8 mouse cellular contexts compared by ENCODE assay signal in the genomic region with DNA sequence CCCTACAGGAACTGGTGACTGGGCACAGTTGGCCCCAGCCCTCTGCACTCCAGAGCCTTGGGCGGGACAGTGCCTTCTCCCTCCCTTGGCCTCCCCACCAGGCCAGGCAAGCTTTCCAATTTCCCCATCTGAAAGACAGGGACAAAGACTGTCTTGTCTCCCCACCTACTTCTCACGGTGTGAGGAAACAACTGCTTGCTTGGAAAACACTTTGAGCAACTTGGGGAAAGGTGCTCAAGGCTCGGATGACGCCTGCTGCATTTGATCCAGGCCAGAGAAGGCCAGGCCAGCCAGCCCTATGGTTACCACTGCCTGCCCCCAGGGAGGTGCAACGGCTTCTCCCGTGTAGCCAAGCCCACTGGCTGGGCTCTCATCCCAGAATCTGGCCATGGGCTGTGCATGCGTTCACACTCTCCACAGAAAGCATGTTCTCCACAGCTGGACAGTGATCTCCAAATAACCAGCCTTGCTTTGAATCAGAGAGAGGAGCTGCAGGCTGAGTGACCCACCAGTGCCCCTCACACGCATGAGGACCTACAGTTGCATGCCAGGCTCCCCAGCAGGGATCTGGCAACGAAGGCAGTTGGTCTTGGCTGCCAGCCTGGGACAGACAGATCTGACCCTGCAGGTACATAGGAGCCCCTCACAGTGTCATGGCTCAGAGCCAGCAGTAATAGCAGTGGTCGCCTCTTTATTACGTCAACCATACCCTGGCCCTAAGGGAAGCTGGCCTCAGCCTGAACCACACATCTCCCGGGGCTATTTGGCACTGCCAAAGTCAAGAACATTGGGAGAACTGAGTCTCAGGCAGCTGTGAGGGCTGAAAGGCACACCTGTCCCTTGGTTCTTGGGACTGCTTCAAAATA. TPM values are rescaled to one million over a fixed set of nuclear protein-coding genes. Genes with fewer than 3 reads are reported as not detected.
DNase-seq lines count a peak whose midpoint lies in the region; ATAC-seq and TF ChIP-seq lines count a peak whose summit lies in the region.

No protein-coding gene starts in this region.

- H3K4me1 ChIP-seq in forebrain, embryonic 13.5 days = peaks cover 14% of the 10 kb centered on the region
- peaks cover 14% of the 10 kb centered on the region for H3K4me1 ChIP-seq in forebrain, embryonic 12.5 days
- H3K4me1 ChIP-seq in kidney, adult 2 months (ENCODE audit: control insufficient read depth, insufficient read depth, low read length) = peaks cover 48% of the 10 kb centered on the region

- no peak overlapping the region for H3K4me2 ChIP-seq in forebrain, embryonic 13.5 days
- H3K4me2 ChIP-seq in forebrain, embryonic 12.5 days = no peak overlapping the region

- no peaks in the 10 kb centered on the region for H3K27me3 ChIP-seq in forebrain, embryonic 13.5 days
- H3K27me3 ChIP-seq in forebrain, embryonic 12.5 days = no peaks in the 10 kb centered on the region
- no peaks in the 10 kb centered on the region for H3K27me3 ChIP-seq in kidney, adult 2 months (replicated peaks; ENCODE audit: control insufficient read depth, insufficient read depth, low read length)

- H3K4me3 ChIP-seq in forebrain, embryonic 13.5 days = no peak overlapping the region
- H3K4me3 ChIP-seq in forebrain, embryonic 12.5 days (replicated peaks) = no peak overlapping the region
- no peak overlapping the region for H3K4me3 ChIP-seq in gastrocnemius, adult 2 months
- no peak overlapping the region for H3K4me3 ChIP-seq in kidney, adult 2 months (ENCODE audit: insufficient read depth, low read depth, low read length)

- 45% methylated on average over 12 of the region's 12 CpGs for WGBS in forebrain, embryonic 13.5 days
- 63% methylated on average over 12 of the region's 12 CpGs for WGBS in forebrain, embryonic 12.5 days
- WGBS in kidney, adult 2 months = 36% methylated on average over 12 of the region's 12 CpGs

- no peak overlapping the region for H3K27ac ChIP-seq in forebrain, embryonic 13.5 days
- no peak overlapping the region for H3K27ac ChIP-seq in forebrain, embryonic 12.5 days
- H3K27ac ChIP-seq in gastrocnemius, adult 2 months = peak overlapping the region; percentile 82
- peak overlapping the region; percentile 11 for H3K27ac ChIP-seq in kidney, adult 2 months (ENCODE audit: insufficient read depth, low read depth, low read length)

- intact Hi-C loops in gastrocnemius, adult 2 months (cut with DNase I) = loop anchor here (2.0 kb wide), 1 partner anchor 31 kb away; no protein-coding TSS in a partner anchor
- intact Hi-C loops in left cerebral cortex, postnatal 36 days (cut with DNase I) = no loop called here

- ATAC-seq in forebrain, embryonic 13.5 days = peak; percentile 36; the same call in 1 of the 2 replicates
- no peak for ATAC-seq in forebrain, embryonic 12.5 days (ENCODE audit: low FRiP score)
- ATAC-seq in frontal cortex, adult (ENCODE audit: low TSS enrichment) = no peak

- no peak for TF ChIP-seq POLR2A in kidney, adult 2 months (IDR thresholded peaks at IDR 0.05; ENCODE audit: low read depth, low read length)

- DNase-seq in adrenal gland, postnatal 25 days = peak; percentile 45
- DNase-seq in gastrocnemius, adult 2 months = peak; percentile 90
- peak; percentile 76 for DNase-seq in kidney, adult 2 months
- peak; percentile 81 for DNase-seq in skeletal muscle tissue, adult 2 months (ENCODE audit: low read depth, low spot score)
- no peak for DNase-seq in left cerebral cortex, postnatal 36 days (ENCODE audit: low spot score in 2 of 2)

- no peaks in the 10 kb centered on the region for H3K36me3 ChIP-seq in forebrain, embryonic 13.5 days (ENCODE audit: poor library complexity, severe bottlenecking)
- no peaks in the 10 kb centered on the region for H3K36me3 ChIP-seq in forebrain, embryonic 12.5 days (replicated peaks)
- no peaks in the 10 kb centered on the region for H3K36me3 ChIP-seq in kidney, adult 2 months (ENCODE audit: control insufficient read depth, insufficient read depth, low read length)

- H3K9me3 ChIP-seq in forebrain, embryonic 13.5 days (replicated peaks) = no peaks in the 10 kb centered on the region
- no peaks in the 10 kb centered on the region for H3K9me3 ChIP-seq in forebrain, embryonic 12.5 days

- TF ChIP-seq CTCF in gastrocnemius, adult 2 months (IDR thresholded peaks at IDR 0.05) = no peak
- no peak for TF ChIP-seq CTCF in kidney, adult 2 months (conservative IDR thresholded peaks at IDR 0.05; ENCODE audit: insufficient read depth, insufficient read length, low read depth, low read length)

- H3K9ac ChIP-seq in forebrain, embryonic 13.5 days = no peak overlapping the region
- no peak overlapping the region for H3K9ac ChIP-seq in forebrain, embryonic 12.5 days

RNA-seq across cellular contexts. Expression of gene Tomm20, which starts 32.2 kb away (rescaled TPM):
- 207 and 209 TPM in 2 replicates for polyA plus RNA-seq in forebrain, embryonic 13.5 days (2015; fragmentation: Nextera tagmentation; extraction: Ambion mirVana)
- polyA plus RNA-seq in forebrain, embryonic 12.5 days (2016; fragmentation: Nextera tagmentation; extraction: Ambion mirVana) = 194 and 201 TPM in 2 replicates
- total RNA-seq in adrenal gland, postnatal 25 days (2021) = 162 and 189 TPM in 2 replicates
- 100 to 1,000 TPM in 1 of 2 experiments, 10 to 100 TPM in 1; 92.0 to 104 TPM for total RNA-seq in gastrocnemius, adult 2 months (2021)
- 541 and 684 TPM in 2 replicates for polyA plus RNA-seq in kidney, adult 2 months (2012; rRNA removed)
- 100 to 1,000 TPM; 186 to 201 TPM for total RNA-seq in left cerebral cortex, postnatal 36 days (2021)

RNA-seq across cellular contexts. Expression of gene Rbm34, which starts 57.4 kb away (rescaled TPM):
- 24.0 and 25.7 TPM in 2 replicates for polyA plus RNA-seq in forebrain, embryonic 13.5 days (2015; fragmentation: Nextera tagmentation; extraction: Ambion mirVana)
- polyA plus RNA-seq in forebrain, embryonic 12.5 days (2016; fragmentation: Nextera tagmentation; extraction: Ambion mirVana) = 30.4 and 33.0 TPM in 2 replicates
- 13.0 and 15.4 TPM in 2 replicates for total RNA-seq in adrenal gland, postnatal 25 days (2021)
- total RNA-seq in gastrocnemius, adult 2 months (2021) = 1 to 10 TPM; 4.7 to 4.8 TPM
- polyA plus RNA-seq in kidney, adult 2 months (2012; rRNA removed) = 5.5 and 5.7 TPM in 2 replicates
- total RNA-seq in left cerebral cortex, postnatal 36 days (2021) = 10 to 100 TPM; 12.7 to 13.2 TPM

Comparison
In these comparisons a context has a peak if more than half of its experiments do, and no peak if none do; other contexts are left out.
1. H3K27ac ChIP-seq: peak in gastrocnemius, adult 2 months (single experiment) and kidney, adult 2 months (single experiment); none in forebrain, embryonic 13.5 days (single experiment) and forebrain, embryonic 12.5 days (single experiment).
2. DNase-seq: peak in adrenal gland, postnatal 25 days (single experiment), gastrocnemius, adult 2 months (single experiment), kidney, adult 2 months (single experiment) and skeletal muscle tissue, adult 2 months (single experiment); none in left cerebral cortex, postnatal 36 days (0 of 2).